Mouse (Mus musculus) macrophage (primary cell): ENCODE data around the gene Noxred1. TPM values are rescaled to one million over a fixed set of nuclear protein-coding genes. Genes with fewer than 3 reads are reported as not detected.

Experiments used
- H3K27ac ChIP-seq: fragments of 350-480 bp; formaldehyde crosslinking; 2 replicates; pipeline ENCODE4 v1.9.0; 2021
- H3K36me3 ChIP-seq: fragments of 350-480 bp; formaldehyde crosslinking; 2 replicates; pipeline ENCODE4 v1.9.0; 2021; ENCODE audit errors: inconsistent target
- H3K4me3 ChIP-seq: fragments of 350-480 bp; formaldehyde crosslinking; 2 replicates; pipeline ENCODE4 v1.9.0; 2021; ENCODE audit errors: inconsistent target
- H3K79me2 ChIP-seq: fragments of 350-480 bp; formaldehyde crosslinking; 2 replicates; pipeline ENCODE4 v1.9.0; 2021; ENCODE audit errors: inconsistent target
- WGBS: methylation state at CpG from one replicate; pipeline ENCODE4 v1.1.7; 2026; ENCODE audit warnings: inconsistent platforms; ENCODE audit not compliant: missing documents; 5-methylcytosine and 5-hydroxymethylcytosine counted together
- polyA plus RNA-seq: library from polyadenylated mRNA; stranded (reverse); fragments of 250-400 nt; gene quantifications from 3 replicates; pipeline ENCODE4 v1.2.4, GENCODE M21; 2018; ENCODE audit warnings: inconsistent platforms

Noxred1 gene
- polyA plus RNA-seq, 1 experiment from 2014 or later: 0.32 TPM

- H3K27ac ChIP-seq: no peak overlapping the region
- peaks cover 28% of the 10 kb centered on the region for H3K79me2 ChIP-seq
- WGBS: 52% methylated on average over 5 of the region's 5 CpGs
- no peak overlapping the region for H3K4me3 ChIP-seq
- H3K36me3 ChIP-seq: no peaks in the 10 kb centered on the region
Observed at GRCm38 (mm10) chr12:87201694-87202093, 36.8 kb downstream of the Noxred1 start.

- Histone ChIP-seq H3K27ac (no peak within 1 kb of the TSS), H3K79me2 (peaks cover 44% of the 10 kb centered on the region), H3K4me3 (peak within 1 kb of the TSS; percentile 53), H3K36me3 (no peaks in the 10 kb centered on the region)
- WGBS: under 1% methylated on average over 51 of the region's 70 CpGs
Observed at GRCm38 (mm10) chr12:87199973-87200586, 38.5 kb downstream of the Noxred1 start, which contains the start of gene Tmed8. TSS of gene Tmed8 (minus strand) at chr12:87200454.

- Histone ChIP-seq H3K79me2 (peaks cover 51% of the 10 kb centered on the region), H3K27ac (no peak within 1 kb of the TSS), H3K36me3 (no peaks in the 10 kb centered on the region), H3K4me3 (peak within 1 kb of the TSS; percentile 53)
- under 1% methylated on average over 31 of the region's 38 CpGs for WGBS
Observed at GRCm38 (mm10) chr12:87199206-87199972, 39.1 kb downstream of the Noxred1 start, which contains the start of gene Samd15. TSS of gene Samd15 (plus strand) at chr12:87199723.

- Histone ChIP-seq H3K36me3 (no peaks in the 10 kb centered on the region), H3K4me3 (peak overlapping the region; percentile 53), H3K79me2 (peaks cover 57% of the 10 kb centered on the region), H3K27ac (no peak overlapping the region)
- 65% methylated on average over 6 of the region's 6 CpGs for WGBS
Observed at GRCm38 (mm10) chr12:87198792-87199191, 39.7 kb downstream of the Noxred1 start.

- peaks cover 82% of the 10 kb centered on the region for H3K79me2 ChIP-seq
- H3K27ac ChIP-seq: no peak overlapping the region
- H3K4me3 ChIP-seq: no peak overlapping the region
- no peaks in the 10 kb centered on the region for H3K36me3 ChIP-seq
Observed at GRCm38 (mm10) chr12:87196310-87196709, 42.2 kb downstream of the Noxred1 start.

GRCm38 (mm10) chr12:87195069-87195468, 43.5 kb downstream of the Noxred1 start:
- 86% methylated on average over 1 of the region's 1 CpGs for WGBS
- H3K36me3 ChIP-seq: no peaks in the 10 kb centered on the region
- no peak overlapping the region for H3K4me3 ChIP-seq

GRCm38 (mm10) chr12:87193008-87193407, 45.5 kb downstream of the Noxred1 start:
- Histone ChIP-seq H3K36me3 (no peaks in the 10 kb centered on the region), H3K27ac (no peak overlapping the region), H3K4me3 (no peak overlapping the region), H3K79me2 (peaks cover 100% of the 10 kb centered on the region)
- WGBS: 34% methylated on average over 3 of the region's 3 CpGs

More at GRCm38 (mm10) chr12:87195069-87195468, 43.5 kb downstream of the Noxred1 start:
- Histone ChIP-seq H3K27ac (no peak overlapping the region), H3K79me2 (peaks cover 94% of the 10 kb centered on the region)

GRCm38 (mm10) chr12:87177631-87178030, 60.9 kb downstream of the Noxred1 start:
- Histone ChIP-seq H3K79me2 (peaks cover 12% of the 10 kb centered on the region; the same call in 1 of the 2 replicates), H3K36me3 (peaks cover 19% of the 10 kb centered on the region), H3K4me3 (no peak overlapping the region), H3K27ac (no peak overlapping the region)
- 96% methylated on average over 4 of the region's 4 CpGs for WGBS

- 60% methylated on average over 4 of the region's 4 CpGs for WGBS
- peaks cover 40% of the 10 kb centered on the region for H3K36me3 ChIP-seq
- no peak overlapping the region for H3K4me3 ChIP-seq
- H3K27ac ChIP-seq: peak overlapping the region; percentile 39
- peaks cover 4% of the 10 kb centered on the region; the same call in 1 of the 2 replicates for H3K79me2 ChIP-seq
Observed at GRCm38 (mm10) chr12:87175194-87175946, 63.2 kb downstream of the Noxred1 start.

Other genes with a start within 250 kb of the Noxred1 start
- not detected in 3 replicates for gene Zdhhc22, start 248.3 kb downstream of the Noxred1 start, polyA plus RNA-seq
- gene Tmem63c, start 217.4 kb downstream of the Noxred1 start, polyA plus RNA-seq: not detected in 3 replicates
- gene Ngb, start 136.2 kb downstream of the Noxred1 start, polyA plus RNA-seq: 0.09 TPM in 1 of 3 replicates, not detected in the others
- 14.6 to 20.4 TPM (median 19.2 TPM) in 3 replicates for gene Gstz1, start 91.6 kb downstream of the Noxred1 start, polyA plus RNA-seq
- gene Pomt2, start 90.8 kb downstream of the Noxred1 start, polyA plus RNA-seq: 5.8 to 7.9 TPM (median 5.8 TPM) in 3 replicates
- gene Samd15, start 39.0 kb downstream of the Noxred1 start, polyA plus RNA-seq: 0.48 to 1.2 TPM (median 0.73 TPM) in 3 replicates
- 6.6 to 15.5 TPM (median 11.6 TPM) in 3 replicates for gene Tmed8, start 38.3 kb downstream of the Noxred1 start, polyA plus RNA-seq
- 106 to 155 TPM (median 136 TPM) in 3 replicates for gene Vipas39, start 27.5 kb upstream of the Noxred1 start, polyA plus RNA-seq
- gene Ahsa1, start 27.7 kb upstream of the Noxred1 start, polyA plus RNA-seq: 198 to 597 TPM (median 364 TPM) in 3 replicates
- 0.19 TPM in 1 of 3 replicates, not detected in the others for gene Ism2, start 61.0 kb upstream of the Noxred1 start, polyA plus RNA-seq
- 96.4 to 117 TPM (median 96.5 TPM) in 3 replicates for gene Sptlc2, start 149.6 kb upstream of the Noxred1 start, polyA plus RNA-seq
- 44.6 to 126 TPM (median 109 TPM) in 3 replicates for gene Slirp, start 205.2 kb upstream of the Noxred1 start, polyA plus RNA-seq
- gene Alkbh1, start 205.3 kb upstream of the Noxred1 start, polyA plus RNA-seq: 10.6 to 11.2 TPM (median 10.8 TPM) in 3 replicates
- 90.8 to 150 TPM (median 111 TPM) in 3 replicates for gene Snw1, start 233.5 kb upstream of the Noxred1 start, polyA plus RNA-seq